Mouse (Mus musculus) heart, adult 18-20 months (tissue): Measurements from ENCODE around the gene Slc25a38. TPM values are rescaled to one million over a fixed set of nuclear protein-coding genes. Genes with fewer than 3 reads are reported as not detected.

Experiments
- DNase-seq, 2 experiments: peaks; one replicate each; pipeline ENCODE4 v3.0.0; 2021 to 2022; ENCODE audit warnings: mixed read lengths in 1 of 2
- total RNA-seq, 2 experiments: library from RNA; stranded (reverse); gene quantifications; 2 replicates each; pipeline ENCODE4 v1.2.3; 2021

The Slc25a38 gene
- total RNA-seq, 2 experiments from 2014 or later, result 21.6 to 23.5 TPM

DNA sequence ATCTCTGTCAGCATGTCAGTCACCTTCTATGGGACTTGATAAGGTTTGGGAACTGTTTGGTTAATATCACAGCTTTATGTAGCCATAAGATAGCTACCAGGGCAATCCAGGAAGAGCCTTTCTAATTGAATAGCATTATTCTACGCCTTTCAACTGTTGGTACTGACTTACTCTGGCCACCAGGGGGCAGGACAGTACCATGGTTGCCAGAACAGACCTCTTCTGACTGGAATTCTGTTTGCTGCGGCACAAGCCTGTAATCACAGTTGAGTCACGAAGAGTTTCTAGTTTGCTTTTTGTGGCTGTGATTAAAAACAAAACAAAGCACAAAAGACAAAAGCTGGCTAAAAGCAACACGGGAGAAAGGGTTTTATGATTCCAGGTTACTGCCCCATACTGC lies 30.5 kb downstream of the Slc25a38 start:
- peak; percentile 60 to 88 for DNase-seq

DNA sequence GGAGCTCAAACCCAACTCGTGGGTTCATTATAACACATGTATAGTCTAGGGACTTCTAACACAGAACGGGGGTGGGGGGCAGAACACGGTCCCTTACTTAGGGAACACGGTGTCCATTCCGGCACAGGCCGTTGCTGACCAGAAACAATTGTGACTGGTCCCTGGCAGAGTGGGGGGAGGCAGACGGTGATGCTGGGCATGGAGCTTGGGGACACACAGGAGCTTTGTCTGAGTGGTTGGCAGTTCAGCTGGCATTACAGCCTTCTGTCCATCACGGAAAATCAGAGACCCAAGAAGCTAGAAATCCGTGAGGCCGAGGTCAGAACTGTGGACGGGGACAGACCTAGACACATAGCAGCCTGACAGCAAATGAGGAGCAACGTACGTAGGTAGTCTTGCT lies 34.3 kb downstream of the Slc25a38 start:
- no peak for DNase-seq

DNA sequence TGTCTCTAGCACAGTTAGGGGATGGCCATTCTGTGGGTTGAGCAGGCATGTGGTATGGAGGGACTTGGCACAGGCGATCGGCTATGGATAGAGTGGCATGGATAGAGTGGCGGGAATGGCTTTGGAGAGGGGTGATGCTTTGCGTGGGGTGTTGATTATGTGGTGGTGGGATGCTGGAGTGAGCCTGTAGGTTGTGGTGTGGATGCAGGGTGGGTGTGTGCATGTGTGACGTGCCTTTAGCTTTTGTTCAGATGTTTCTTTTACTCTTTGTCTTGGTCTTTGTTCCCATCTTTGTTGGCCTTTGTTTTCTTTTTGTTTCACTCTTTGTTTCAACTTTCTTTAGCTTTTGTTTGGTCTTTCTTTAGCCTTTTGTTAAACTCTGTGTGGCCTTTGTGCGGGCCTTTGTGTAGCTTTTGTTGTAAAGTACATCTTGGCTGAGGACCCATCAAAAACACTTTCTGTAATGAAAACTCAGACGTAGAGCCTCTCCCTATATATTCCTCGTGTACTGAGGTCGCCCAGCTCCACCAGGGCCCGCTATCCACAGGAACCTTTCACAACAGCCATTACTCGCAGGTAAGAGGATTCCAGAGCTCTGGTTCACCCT lies 39.2 kb downstream of the Slc25a38 start, which contains the start of gene Mobp:
Gene Mobp, plus strand, starts transcription at position 486 of the 607 bp plus-strand sequence.
- no peak for DNase-seq

DNA sequence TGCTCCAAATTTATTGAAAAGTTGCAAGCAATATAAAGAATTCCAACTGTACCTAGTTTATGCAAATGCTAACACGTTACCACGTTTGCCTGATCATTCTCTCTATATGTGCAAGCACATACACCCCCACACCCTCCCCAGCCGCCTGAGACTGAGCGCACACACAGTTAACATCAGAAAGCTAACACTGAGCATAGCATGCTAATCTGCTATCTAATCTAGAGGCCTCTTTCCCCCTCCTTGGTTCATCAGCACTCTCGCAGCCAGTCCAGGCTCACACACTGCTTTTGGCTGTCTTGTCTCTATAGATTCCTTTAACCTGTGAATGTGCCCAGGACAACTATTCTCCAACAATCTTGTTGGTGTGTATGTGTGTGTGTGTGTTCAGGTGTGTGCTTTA lies 41.0 kb downstream of the Slc25a38 start:
- DNase-seq, result no peak

DNA sequence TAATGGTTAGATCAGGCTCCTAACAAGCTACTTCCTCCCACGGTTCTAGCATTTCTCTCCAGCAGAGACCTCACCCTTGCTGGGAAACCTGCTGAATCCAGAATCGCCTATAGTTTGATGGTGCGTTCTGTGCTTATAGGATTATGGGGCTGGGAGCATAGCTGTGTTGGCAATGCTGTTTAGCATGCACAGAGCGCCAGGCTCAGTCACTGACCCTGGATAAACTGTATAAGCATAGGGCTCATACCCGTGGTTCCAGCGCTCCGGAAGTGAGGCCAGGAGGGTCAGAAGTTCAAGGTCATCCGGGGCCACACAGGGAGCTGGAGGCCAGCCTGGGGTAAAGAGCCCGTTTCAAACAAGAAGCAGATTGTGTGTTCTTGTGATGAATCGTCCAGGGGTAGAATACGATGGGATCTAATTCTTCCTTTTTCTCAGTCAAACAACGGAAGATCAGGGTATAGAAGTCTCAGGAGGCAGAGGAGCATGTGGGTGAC lies 41.8 kb downstream of the Slc25a38 start:
- DNase-seq, result no peak

DNA sequence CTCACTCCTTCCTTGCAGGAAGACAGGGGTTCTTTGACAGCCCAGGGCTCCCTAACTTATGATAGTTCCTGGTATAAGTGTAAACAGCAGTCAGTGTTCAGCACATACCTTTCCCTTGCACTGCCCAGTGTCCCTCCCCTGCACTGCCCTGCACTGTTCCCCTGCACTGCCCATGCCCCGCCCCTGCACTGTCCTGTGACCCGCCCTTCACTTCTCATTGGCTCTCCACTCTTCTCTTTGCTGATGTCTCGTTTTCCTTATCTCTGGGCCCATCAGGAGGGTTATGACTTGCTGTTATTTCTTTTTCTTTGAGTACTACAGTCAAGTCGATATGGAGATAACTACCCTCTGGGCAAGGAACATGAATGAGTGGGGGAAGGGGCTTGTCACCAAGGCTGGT lies 47.9 kb downstream of the Slc25a38 start:
- no peak for DNase-seq

DNA sequence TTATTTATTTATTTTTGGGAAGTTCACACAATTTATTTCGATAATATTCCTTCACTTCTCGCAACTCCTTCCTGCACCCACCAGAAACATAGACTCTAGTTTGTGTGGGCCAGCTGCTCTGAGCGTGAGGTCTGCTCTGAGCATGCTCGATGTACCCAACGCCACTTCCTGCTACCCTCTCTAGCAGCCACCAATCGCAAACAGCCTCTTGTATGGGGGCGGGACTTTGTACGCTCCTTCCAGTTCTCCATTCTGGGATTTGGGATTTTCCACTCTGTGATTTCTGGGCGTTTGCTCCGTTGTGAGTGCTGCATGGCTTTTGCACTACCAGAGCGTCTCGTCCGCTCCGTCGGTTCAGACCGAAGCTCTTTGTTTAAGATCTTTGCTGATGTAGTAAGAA lies 53.7 kb downstream of the Slc25a38 start:
- no peak for DNase-seq

DNA sequence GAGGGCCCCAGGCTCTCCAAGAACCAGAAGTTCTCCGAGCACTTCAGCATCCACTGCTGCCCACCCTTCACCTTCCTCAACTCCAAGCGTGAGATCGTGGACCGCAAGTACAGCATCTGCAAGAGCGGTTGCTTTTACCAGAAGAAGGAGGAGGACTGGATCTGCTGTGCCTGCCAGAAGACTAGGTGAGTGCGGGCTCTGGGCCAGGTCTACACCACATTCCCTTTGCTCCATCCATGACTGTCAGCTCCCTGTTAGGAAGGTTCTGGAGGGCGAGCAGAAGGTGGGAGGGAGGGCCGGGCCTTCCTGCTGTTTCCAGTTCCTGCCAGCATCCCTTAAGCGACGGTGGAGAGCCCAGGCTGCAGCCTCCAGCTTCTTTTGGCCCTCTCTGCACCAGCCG lies 57.7 kb downstream of the Slc25a38 start:
- no peak for DNase-seq

DNA sequence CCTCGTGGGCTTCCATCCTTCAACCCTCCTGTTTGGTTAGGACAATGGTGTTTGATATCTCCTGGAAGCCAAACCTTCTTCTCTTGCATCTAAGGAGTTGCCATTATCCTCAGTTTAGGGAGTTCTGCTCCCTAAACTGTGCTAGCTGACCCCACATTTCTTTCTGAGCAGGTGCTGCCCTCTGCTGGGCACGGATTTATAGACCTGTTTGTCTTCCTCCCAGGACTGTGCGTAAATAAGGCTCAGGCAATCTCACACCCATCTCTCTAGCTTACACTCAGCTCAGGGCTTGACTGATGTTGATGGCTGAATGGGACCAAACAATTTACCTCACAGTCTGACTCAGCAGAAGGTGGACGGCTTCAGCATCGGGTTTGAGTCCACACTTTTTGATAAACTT lies 61.1 kb downstream of the Slc25a38 start:
- DNase-seq, result peak; percentile 29 to 80

Other genes starting within 250 kb of the Slc25a38 start
- gene Wdr48, start 215.5 kb upstream of the Slc25a38 start, total RNA-seq, result 10 to 100 TPM; 20.8 to 30.4 TPM
- gene Gorasp1, start 172.8 kb upstream of the Slc25a38 start, total RNA-seq, result 10 to 100 TPM; 31.8 to 35.8 TPM
- gene Ttc21a, start 172.8 kb upstream of the Slc25a38 start, total RNA-seq, result under 1 TPM in 1 of 2 experiments, not detected in 1; 0.21 TPM
- 10 to 100 TPM; 16.7 to 20.7 TPM for gene Csrnp1, start 125.7 kb upstream of the Slc25a38 start, total RNA-seq
- 100 to 1,000 TPM; 145 to 150 TPM for gene Xirp1, start 86.8 kb upstream of the Slc25a38 start, total RNA-seq
- under 1 TPM; 0.80 to 0.92 TPM for gene Cx3cr1, start 40.5 kb upstream of the Slc25a38 start, total RNA-seq
- not detected for gene Ccr8, start 18.3 kb upstream of the Slc25a38 start, total RNA-seq
- gene Rpsa, start 17.3 kb downstream of the Slc25a38 start, total RNA-seq, result 100 to 1,000 TPM; 538 to 567 TPM
- gene Mobp, start 39.3 kb downstream of the Slc25a38 start, total RNA-seq, result not detected
- 1 to 10 TPM; 6.8 to 9.5 TPM for gene Myrip, start 191.1 kb downstream of the Slc25a38 start, total RNA-seq